Mouse (Mus musculus) ES-Bruce4 (cell line): Measurements from ENCODE around the gene Zfp524. TPM values are rescaled to one million over a fixed set of nuclear protein-coding genes. Genes with fewer than 3 reads are reported as not detected.
A peak's percentile ranks its signal among the peaks of the same experiment; 100 is the strongest.

Experiments used
- H3K27ac ChIP-seq: 2 replicates; pipeline ENCODE4 v1.5.1; 2012; ENCODE audit warnings: low read length, inconsistent platforms; ENCODE audit not compliant: insufficient read depth
- H3K27me3 ChIP-seq: 2 replicates; pipeline ENCODE4 v1.6.1; 2012; ENCODE audit warnings: mild to moderate bottlenecking, low read length, inconsistent platforms; ENCODE audit not compliant: control insufficient read depth, poor library complexity, insufficient read depth, severe bottlenecking
- H3K36me3 ChIP-seq: 2 replicates; pipeline ENCODE4 v1.6.1; 2012; ENCODE audit warnings: inconsistent platforms, mild to moderate bottlenecking, low read length, moderate library complexity; ENCODE audit not compliant: control insufficient read depth, poor library complexity, insufficient read depth, severe bottlenecking
- H3K4me1 ChIP-seq: one replicate; pipeline ENCODE4 v1.8.1; 2011; ENCODE audit warnings: low read length; ENCODE audit not compliant: control insufficient read depth, insufficient read depth
- H3K4me3 ChIP-seq: 2 replicates; pipeline ENCODE4 v1.5.1; 2011; ENCODE audit warnings: low read depth, mild to moderate bottlenecking, low read length
- H3K9ac ChIP-seq: 2 replicates; pipeline ENCODE4 v1.6.1; 2012; ENCODE audit warnings: low read depth, mild to moderate bottlenecking, inconsistent platforms; ENCODE audit not compliant: poor library complexity, severe bottlenecking
- H3K9me3 ChIP-seq: replicated peaks from 2 replicates; pipeline ENCODE4 v1.6.1; 2012; ENCODE audit warnings: mild to moderate bottlenecking, low read length, inconsistent platforms; ENCODE audit not compliant: control insufficient read depth, poor library complexity, insufficient read depth, severe bottlenecking
- CTCF ChIP-seq: IDR thresholded peaks from one replicate; pipeline ENCODE4 v1.8.1; 2011; ENCODE audit warnings: low read depth, low read length
- EP300 ChIP-seq: IDR thresholded peaks from 2 replicates; pipeline ENCODE4 v1.6.1; 2011; ENCODE audit warnings: low read depth, low read length; ENCODE audit not compliant: insufficient read depth
- POLR2A ChIP-seq: IDR thresholded peaks from one replicate; pipeline ENCODE4 v1.8.1; 2011; ENCODE audit warnings: low read length; ENCODE audit not compliant: insufficient read depth
- polyA plus RNA-seq: library from polyadenylated mRNA; stranded (reverse); fragments of >200 nt; gene quantifications from 2 replicates; pipeline ENCODE4 v1.2.4, GENCODE M21; 2011; ENCODE audit warnings: low read depth; ENCODE audit not compliant: missing spikeins, insufficient read depth, insufficient read length

Zfp524 gene
- polyA plus RNA-seq, 1 experiment, result 4.7 TPM

- Histone ChIP-seq H3K9me3 (no peaks in the 10 kb centered on the region), H3K4me1 (peaks cover 3% of the 10 kb centered on the region), H3K27me3 (no peaks in the 10 kb centered on the region), H3K9ac (peak within 1 kb of the TSS; percentile 98), H3K27ac (peak within 1 kb of the TSS; percentile 70), H3K36me3 (peaks cover 2% of the 10 kb centered on the region; the same call in 1 of the 2 replicates), H3K4me3 (peak within 1 kb of the TSS; percentile 79)
- TF ChIP-seq CTCF, result no peak
- TF ChIP-seq POLR2A, result no peak
- 0 out of 2 replicates have a peak, but pooled peaks have one; percentile 10 for TF ChIP-seq EP300
These were observed 5.9 kb downstream of the Zfp524 start, which contains the start of the genes Zfp865 and Ccdc106 for GRCm38 (mm10) chr7:5020000-5020681. Gene Zfp865, plus strand, starts transcription at chr7:5020376. Gene Ccdc106, plus strand, starts transcription at chr7:5020553.

- peak overlapping the region; percentile 65 for H3K27ac ChIP-seq
- H3K4me1 ChIP-seq, result peaks cover 3% of the 10 kb centered on the region
- no peaks in the 10 kb centered on the region for H3K9me3 ChIP-seq
- H3K9ac ChIP-seq, result peak overlapping the region; percentile 98
- H3K27me3 ChIP-seq, result no peaks in the 10 kb centered on the region
- H3K4me3 ChIP-seq, result peak overlapping the region; percentile 79
- no peak for TF ChIP-seq POLR2A
- no peak for TF ChIP-seq EP300
- no peak for TF ChIP-seq CTCF
- H3K36me3 ChIP-seq, result peaks cover 2% of the 10 kb centered on the region; the same call in 1 of the 2 replicates
These were observed 6.5 kb downstream of the Zfp524 start for GRCm38 (mm10) chr7:5020685-5021084.

GRCm38 (mm10) chr7:5021197-5021596, 7.0 kb downstream of the Zfp524 start:
- no peak overlapping the region for H3K27ac ChIP-seq
- H3K9ac ChIP-seq, result peak overlapping the region; percentile 98
- TF ChIP-seq POLR2A, result no peak
- TF ChIP-seq CTCF, result no peak
- TF ChIP-seq EP300, result no peak
- H3K27me3 ChIP-seq, result no peaks in the 10 kb centered on the region
- peaks cover 3% of the 10 kb centered on the region for H3K4me1 ChIP-seq
- no peaks in the 10 kb centered on the region for H3K9me3 ChIP-seq
- H3K4me3 ChIP-seq, result peak overlapping the region; percentile 79
- peaks cover 2% of the 10 kb centered on the region; the same call in 1 of the 2 replicates for H3K36me3 ChIP-seq

DNA sequence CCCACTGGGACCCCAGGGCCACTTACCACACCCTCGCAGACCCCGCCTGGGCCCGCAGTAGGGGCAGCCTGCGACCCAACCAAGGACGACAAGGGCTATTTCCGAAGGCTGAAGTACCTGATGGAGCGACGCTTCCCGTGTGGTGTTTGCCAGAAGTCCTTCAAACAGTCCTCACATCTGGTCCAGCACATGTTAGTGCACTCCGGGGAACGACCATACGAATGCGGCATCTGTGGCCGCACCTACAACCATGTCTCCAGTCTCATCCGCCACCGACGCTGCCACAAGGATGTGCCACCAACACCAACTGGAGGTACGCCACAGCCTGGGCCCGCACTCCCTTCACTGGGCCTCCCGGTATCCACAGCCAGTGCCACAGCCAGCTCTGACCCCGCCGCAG, 15.3 kb downstream of the Zfp524 start:
- TF ChIP-seq EP300, result no peak
- no peak for TF ChIP-seq CTCF
- no peak for TF ChIP-seq POLR2A
- Histone ChIP-seq H3K4me3 (peak overlapping the region; percentile 59), H3K27me3 (no peaks in the 10 kb centered on the region), H3K36me3 (no peaks in the 10 kb centered on the region), H3K9ac (no peak overlapping the region), H3K4me1 (no peaks in the 10 kb centered on the region), H3K9me3 (no peaks in the 10 kb centered on the region), H3K27ac (no peak overlapping the region)

DNA sequence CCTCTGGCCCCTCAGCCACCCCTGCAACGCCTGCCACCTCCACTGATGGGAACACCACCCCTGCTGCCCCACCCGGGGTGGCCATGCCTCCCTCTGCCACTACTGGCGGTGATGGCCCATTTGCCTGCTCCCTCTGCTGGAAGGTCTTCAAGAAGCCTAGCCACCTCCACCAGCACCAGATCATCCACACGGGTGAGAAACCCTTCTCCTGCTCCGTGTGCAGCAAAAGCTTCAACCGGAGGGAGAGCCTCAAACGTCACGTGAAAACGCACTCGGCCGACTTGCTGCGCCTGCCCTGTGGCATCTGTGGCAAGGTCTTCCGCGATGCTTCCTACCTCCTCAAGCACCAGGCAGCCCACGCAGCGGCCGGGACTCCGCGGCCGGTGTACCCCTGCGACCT, 15.7 kb downstream of the Zfp524 start:
- Histone ChIP-seq H3K27me3 (no peaks in the 10 kb centered on the region), H3K4me1 (no peaks in the 10 kb centered on the region), H3K36me3 (no peaks in the 10 kb centered on the region), H3K9ac (peak overlapping the region; percentile 41), H3K27ac (no peak overlapping the region), H3K9me3 (no peaks in the 10 kb centered on the region), H3K4me3 (peak overlapping the region; percentile 59)
- TF ChIP-seq EP300 (no peak), POLR2A (no peak), CTCF (no peak)

GRCm38 (mm10) chr7:5030554-5031275, 16.5 kb downstream of the Zfp524 start:
- Histone ChIP-seq H3K27me3 (no peaks in the 10 kb centered on the region), H3K27ac (no peak overlapping the region), H3K4me1 (no peaks in the 10 kb centered on the region), H3K4me3 (peak overlapping the region; percentile 59), H3K36me3 (no peaks in the 10 kb centered on the region), H3K9me3 (no peaks in the 10 kb centered on the region), H3K9ac (peak overlapping the region; percentile 41)
- TF ChIP-seq CTCF (peak; percentile 2), POLR2A (no peak), EP300 (0 out of 2 replicates have a peak, but pooled peaks have one; percentile 14)
